Mouse (Mus musculus) ES-CJ7 (cell line): Measurements from ENCODE around the gene Tmprss13.

ENCODE experiments used
- DNase-seq: peaks from one replicate; pipeline ENCODE4 v3.0.0; 2011; ENCODE audit warnings: low read depth, low spot score

The Tmprss13 gene

GRCm38 (mm10) chr9:45318855-45319254 is at the start of gene Tmprss13:
Tmprss13 (plus strand) TSS chr9:45319100.
- DNase-seq: no peak

DNA sequence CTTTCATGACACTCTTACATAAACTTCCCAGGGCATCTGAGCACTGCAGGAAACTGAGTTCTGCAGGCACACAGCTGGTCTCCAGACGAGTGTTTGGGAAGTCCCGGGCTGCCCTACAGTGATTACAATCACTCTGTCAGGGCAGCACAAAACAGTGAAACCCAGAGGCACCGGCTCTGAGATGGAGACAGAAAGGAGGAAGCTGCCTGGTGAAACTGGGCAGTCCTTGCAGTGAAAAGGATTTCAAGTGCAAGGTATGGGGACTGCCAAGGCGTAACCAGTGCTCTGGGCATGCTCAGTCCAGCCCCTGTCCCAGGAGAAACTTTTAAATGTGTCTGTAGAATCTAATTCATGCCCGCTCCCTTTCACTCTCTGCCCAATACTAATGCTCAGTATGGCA is 46.7 kb upstream of the Tmprss13 start:
- DNase-seq: no peak

GRCm38 (mm10) chr9:45274218-45274617 is 44.7 kb upstream of the Tmprss13 start:
- no peak for DNase-seq

DNA sequence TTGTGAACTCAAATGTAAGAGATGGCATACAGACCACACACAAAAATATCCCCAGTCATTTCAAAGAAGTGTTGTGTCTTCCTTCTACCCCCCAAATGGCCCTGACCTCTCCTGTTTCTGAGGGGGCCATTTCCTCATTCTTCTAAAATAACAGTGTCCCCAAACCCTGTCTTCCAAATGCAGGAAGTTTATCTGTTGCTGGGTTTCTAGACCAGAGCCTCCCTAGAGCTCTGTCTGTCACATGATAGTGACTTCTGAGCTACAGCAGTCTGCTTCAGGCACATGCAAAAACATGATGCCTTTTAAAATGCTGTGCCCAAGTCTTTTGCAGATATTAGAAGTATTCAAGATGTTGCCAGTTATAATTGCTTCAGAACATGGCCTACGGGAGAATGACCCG is 44.3 kb upstream of the Tmprss13 start:
- no peak for DNase-seq

DNA sequence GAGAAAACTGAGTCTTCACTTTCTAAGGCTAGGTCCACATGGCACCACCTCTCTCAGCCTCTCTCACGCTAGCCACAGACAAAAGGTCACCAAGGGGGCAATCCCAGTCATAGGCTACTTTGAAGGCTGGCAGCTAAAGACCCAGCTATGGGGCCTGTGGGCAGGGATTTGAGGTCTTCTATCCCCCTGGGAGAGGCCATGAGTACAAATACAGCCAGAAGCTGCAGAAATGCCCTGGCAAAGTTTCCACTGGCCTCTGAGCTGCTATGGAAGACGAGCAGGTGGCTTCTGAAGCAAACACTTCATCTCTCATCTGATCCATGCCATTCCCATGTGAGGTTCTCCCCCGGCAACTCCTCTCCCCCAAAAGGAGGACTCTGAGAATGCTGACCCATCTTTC is 38.8 kb upstream of the Tmprss13 start:
- no peak for DNase-seq

DNA sequence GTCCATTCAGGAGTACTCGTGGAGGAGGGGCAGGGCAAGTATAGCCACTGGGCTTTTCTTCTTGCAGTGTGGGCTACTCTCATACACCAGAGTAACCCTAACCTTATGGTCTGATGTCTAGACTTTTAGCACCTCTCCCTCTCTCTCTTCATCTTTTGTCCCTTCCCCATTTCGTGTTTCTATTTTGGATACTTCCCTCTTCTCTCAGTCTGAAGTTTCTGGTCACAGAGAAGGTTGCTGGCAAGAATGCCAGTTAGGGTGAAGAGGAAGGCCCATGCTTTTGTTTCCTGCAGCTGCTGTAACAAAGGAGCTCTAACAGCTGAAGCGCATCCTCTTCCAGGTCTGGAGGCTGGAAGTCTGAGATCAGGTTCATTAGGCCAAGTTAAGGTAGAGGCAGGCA is 38.0 kb upstream of the Tmprss13 start:
- no peak for DNase-seq

GRCm38 (mm10) chr9:45282466-45282865 is 36.4 kb upstream of the Tmprss13 start:
- no peak for DNase-seq

- no peak for DNase-seq
Measured at GRCm38 (mm10) chr9:45291481-45292168, 27.3 kb upstream of the Tmprss13 start.

DNA sequence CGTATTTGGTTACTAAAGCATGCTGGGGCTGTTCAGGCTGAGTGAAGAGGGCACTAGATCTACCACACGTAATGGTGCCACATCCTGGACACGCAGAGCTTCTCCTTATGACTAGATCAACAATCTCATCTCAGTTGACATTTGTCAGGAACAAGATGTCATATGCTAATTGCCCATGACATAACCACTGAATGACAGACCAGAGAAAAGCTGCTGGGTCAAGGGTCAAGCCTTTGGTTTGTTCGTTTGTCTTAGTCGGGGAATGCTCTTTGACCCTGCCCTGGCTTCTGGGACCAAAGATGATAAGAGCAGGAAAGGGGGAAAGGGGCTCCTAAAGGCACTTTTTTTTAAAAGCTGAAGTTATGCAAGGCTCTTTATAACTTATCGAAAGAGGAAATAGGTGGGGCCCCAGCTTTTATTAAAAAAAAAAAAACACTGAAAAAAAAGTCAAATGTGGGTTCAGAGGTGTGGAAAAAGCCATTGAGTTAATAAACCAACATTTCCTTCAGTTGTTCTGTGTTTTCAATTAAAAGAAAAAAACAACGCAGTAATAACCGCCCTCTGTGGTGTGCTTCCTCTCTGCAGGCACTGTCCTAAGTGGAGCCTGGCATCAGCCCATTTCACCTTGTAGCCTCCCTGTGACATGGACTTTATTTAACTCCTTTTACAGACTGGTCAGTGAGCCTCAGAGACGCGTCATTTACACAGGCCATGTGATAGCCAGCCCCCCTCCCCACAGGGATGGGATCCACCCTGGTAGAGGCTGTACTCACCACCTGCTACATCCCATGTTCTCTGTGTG is 24.5 kb upstream of the Tmprss13 start:
- DNase-seq: no peak

DNA sequence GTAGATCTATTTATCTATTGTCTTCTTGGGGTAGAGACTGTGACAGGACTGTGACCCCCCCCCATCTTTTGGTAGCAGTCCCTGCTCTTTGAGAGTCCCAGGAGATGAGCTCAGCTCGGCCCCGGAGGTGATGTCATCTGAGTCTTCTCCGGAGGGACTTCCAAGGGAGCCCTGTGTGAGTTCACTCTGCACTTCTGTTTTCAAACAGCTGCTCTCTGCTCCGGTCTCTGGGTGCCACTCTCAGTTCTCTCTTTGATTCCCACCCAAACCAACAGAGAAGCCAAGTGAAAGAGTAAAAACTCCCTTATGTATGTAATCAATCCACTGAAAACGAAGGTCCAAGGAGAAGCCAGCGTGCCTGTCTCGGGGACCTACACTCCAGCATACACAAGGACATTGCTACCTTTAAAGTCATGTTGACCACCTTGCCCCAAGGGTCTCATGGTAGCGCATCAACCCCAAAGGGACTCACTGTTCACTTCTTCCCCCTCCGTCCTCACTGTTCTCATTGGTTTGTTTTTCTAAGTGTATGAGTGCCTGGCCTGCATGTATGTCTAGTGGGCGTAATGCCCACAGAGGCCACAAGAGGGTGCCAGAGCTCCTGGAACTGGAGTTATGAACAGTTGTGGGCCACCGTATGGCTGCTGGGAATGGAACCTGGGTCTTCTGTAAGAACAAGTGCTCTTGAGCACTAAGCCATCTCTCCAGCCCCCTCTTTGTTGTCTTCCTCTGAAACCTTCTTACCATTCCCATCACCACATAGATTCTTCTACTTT is 19.5 kb upstream of the Tmprss13 start:
- peak; percentile 84 for DNase-seq

DNA sequence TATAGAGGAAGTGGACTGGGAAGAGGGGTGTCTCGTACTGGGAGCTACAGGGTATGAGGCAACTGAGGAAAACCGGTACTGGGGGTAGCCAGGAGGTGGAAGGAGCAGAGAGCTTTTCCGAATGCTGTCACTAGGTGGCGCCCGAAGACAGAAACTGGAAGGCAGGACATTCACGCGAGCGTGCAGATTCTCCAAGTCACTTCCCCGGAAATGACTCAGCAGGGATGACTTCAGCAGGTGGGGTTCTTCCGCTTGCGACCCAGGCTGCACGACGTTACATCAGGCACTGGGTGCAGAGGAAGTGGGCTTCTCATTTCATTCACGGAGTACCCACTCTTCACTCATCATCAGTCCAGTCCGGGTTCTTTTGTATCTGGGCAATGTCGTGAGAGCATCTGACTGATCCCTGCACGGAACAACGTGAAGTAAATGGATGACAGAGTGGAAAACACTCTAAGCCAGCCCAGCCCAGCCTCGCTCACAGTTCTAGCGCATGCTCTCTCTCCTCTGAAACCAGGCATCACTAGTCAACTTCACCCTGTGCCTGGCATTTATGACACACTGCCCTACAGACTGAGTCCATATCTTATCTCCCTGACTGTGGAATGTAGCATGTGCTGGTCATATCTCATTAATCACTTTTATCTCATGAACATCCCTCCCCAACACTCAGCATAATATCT is 18.3 kb upstream of the Tmprss13 start:
- DNase-seq: peak; percentile 97

DNA sequence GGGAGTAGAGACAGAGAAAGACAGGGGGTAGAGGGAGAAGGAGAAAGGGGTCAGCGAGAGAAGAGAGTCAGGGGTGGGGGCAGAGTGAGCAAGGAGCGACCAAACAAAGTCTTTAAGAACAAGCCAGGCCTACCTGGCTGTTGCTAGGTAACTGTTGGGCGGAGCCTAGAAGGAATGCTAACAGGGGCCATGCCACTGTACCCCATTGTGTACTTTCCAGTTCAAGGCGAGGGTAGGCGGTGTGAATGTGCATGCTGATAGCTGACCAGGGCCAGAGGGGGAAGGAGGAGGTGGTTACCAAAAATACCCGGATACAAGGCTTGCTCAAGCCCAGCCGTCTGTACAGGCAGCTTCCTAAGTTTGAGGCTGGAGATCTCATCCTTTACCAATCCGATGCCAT is 17.1 kb upstream of the Tmprss13 start:
- DNase-seq: peak; percentile 64

- DNase-seq: no peak
Measured at GRCm38 (mm10) chr9:45306746-45307410, 12.0 kb upstream of the Tmprss13 start.

GRCm38 (mm10) chr9:45308521-45308920 is 10.4 kb upstream of the Tmprss13 start:
- no peak for DNase-seq

DNA sequence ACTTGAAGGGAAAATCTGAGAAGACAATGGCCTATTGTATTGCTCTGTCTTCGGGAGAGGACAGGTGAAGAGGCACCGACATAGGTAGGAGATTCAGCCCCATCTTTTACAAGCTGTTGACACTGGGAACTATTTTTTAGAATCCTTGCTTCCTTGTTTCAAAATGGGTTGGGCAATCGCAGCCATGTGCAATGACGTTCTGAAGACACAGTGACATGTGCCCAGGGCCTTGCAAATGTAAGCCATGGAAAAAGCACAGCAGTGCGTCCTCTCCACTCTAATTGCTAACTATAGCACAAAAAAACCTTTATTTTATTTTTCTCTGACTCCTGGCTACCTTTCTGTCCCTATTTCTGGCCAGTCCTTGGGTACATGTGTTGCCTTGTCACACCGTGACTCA is 7.0 kb upstream of the Tmprss13 start:
- DNase-seq: no peak

DNA sequence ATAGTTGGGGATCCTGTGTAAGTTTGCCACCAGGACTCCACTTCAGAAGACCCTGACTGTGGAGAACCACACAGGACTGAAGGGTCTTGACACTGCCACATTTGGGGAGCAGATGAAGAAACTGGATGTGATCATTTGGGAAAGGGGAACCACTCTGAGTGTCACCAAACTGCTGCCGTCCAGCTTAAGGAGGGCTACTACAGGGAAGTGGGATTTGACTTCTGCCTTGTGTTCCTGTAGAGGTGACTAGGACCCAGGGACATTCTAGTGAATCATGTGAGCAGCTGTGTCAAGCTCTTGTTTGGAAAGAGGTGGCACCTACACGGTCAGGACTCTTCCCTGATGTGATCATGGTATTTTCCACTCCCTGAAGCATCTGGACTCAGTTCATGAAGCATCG is 5.0 kb upstream of the Tmprss13 start:
- DNase-seq: no peak

- DNase-seq: no peak
Measured at GRCm38 (mm10) chr9:45317635-45318034, 1.3 kb upstream of the Tmprss13 start.

DNA sequence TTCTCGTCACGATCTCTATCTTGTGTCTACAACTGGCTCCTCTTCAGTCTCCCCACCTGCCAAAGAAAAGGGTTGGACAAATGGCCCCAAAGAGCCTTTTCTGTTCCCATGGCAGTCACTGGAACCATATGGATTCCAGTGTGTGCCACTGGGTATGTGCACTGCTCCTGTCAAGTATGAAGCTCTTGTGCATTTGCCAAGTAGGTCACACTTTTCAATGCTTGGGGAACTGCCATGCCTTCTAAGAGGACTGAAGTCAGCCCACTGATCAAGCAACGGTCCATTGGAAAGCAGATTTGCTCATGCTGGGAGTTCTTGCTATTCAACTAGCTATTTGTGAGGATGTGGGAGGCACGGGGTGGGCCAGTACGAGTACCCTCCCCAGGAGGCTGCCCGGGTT is 2.6 kb downstream of the Tmprss13 start:
- no peak for DNase-seq

DNA sequence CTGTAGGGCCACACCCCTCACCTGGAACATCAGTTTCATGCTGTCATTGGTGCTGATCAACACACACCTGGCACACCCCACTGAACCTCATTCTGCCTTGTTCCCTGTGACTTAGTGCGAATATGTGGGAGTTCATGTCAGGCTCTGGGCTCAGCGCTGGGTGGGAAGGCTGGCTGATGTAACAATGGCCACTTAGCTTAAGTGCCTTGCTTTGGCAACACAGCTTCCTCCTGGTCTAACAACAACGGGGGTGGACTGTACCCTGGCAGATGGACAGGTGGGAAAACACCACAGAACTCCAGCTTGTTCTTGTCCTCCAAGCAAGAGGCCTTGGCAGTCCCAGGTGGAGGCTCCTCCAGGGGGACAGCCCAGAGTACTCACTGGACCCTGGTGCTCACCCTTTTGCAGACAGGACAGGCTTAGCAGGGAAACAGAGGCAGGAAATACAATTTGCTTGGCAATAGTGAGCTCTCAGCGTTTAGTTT is 3.1 kb downstream of the Tmprss13 start:
- DNase-seq: no peak

GRCm38 (mm10) chr9:45326390-45326789 is 7.5 kb downstream of the Tmprss13 start:
- DNase-seq: no peak

GRCm38 (mm10) chr9:45328263-45328662 is 9.4 kb downstream of the Tmprss13 start:
- no peak for DNase-seq
